Mouse (Mus musculus): ENCODE measurements at regions not wholly inside any gene's neighbourhood (a gene's known extent, or its start where the extent isn't known, plus 50 kb on each side); places are given as distances from the start of the nearest gene placed in this dataset.

- H3K9me3 ChIP-seq (ENCODE audit: control insufficient read depth, low read length): no peaks in the 10 kb centered on the region
- H3K4me3 ChIP-seq (ENCODE audit: insufficient read depth in 1 of 2, low read depth in 2 of 2, low read length in 2 of 2): no peak overlapping the region
- ATAC-seq (ENCODE audit: insufficient read depth) (no peak), DNase-seq (ENCODE audit: low read depth in 3 of 3, low spot score in 3 of 3) (no peak)
- TF ChIP-seq CTCF (IDR thresholded peaks at IDR 0.05; ENCODE audit: low read depth) (no peak), EP300 (IDR thresholded peaks at IDR 0.05; ENCODE audit: low read depth) (no peak)
- no peak overlapping the region for H3K9ac ChIP-seq (replicated peaks)
- no peaks in the 10 kb centered on the region for H3K4me1 ChIP-seq (replicated peaks; ENCODE audit: control insufficient read depth in 2 of 2, insufficient read depth in 2 of 2, low read length in 1 of 2)
- no peak overlapping the region for H3K4me2 ChIP-seq (ENCODE audit: low read depth)
- H3K36me3 ChIP-seq (replicated peaks; ENCODE audit: control insufficient read depth, insufficient read depth, low read depth): no peaks in the 10 kb centered on the region
- 70% methylated on average over 2 of the region's 2 CpGs for WGBS (ENCODE audit: insufficient replicate concordance)
- H3K27me3 ChIP-seq (ENCODE audit: control insufficient read depth, insufficient read depth, low read length): no peaks in the 10 kb centered on the region
- no peak overlapping the region for H3K27ac ChIP-seq
Observed at GRCm38 (mm10) chr10:16588833-16589232, 1134.2 kb upstream of the Cited2 start.

GRCm38 (mm10) chr10:16589399-16589798 is 1133.6 kb upstream of the Cited2 start:
- WGBS (ENCODE audit: insufficient replicate concordance): 61% methylated on average over 3 of the region's 3 CpGs
- Histone ChIP-seq H3K36me3 (replicated peaks; ENCODE audit: control insufficient read depth, insufficient read depth, low read depth) (no peaks in the 10 kb centered on the region), H3K9me3 (ENCODE audit: control insufficient read depth, low read length) (no peaks in the 10 kb centered on the region), H3K4me1 (replicated peaks; ENCODE audit: control insufficient read depth in 2 of 2, insufficient read depth in 2 of 2, low read length in 1 of 2) (no peaks in the 10 kb centered on the region), H3K27ac (no peak overlapping the region), H3K4me3 (ENCODE audit: insufficient read depth in 1 of 2, low read depth in 2 of 2, low read length in 2 of 2) (no peak overlapping the region), H3K9ac (replicated peaks) (no peak overlapping the region), H3K27me3 (ENCODE audit: control insufficient read depth, insufficient read depth, low read length) (no peaks in the 10 kb centered on the region), H3K4me2 (ENCODE audit: low read depth) (no peak overlapping the region)
- ATAC-seq (ENCODE audit: insufficient read depth) (no peak), DNase-seq (ENCODE audit: low read depth in 3 of 3, low spot score in 3 of 3) (no peak)
- TF ChIP-seq EP300 (IDR thresholded peaks at IDR 0.05; ENCODE audit: low read depth) (no peak), CTCF (IDR thresholded peaks at IDR 0.05; ENCODE audit: low read depth) (no peak)

GRCm38 (mm10) chr10:16592870-16593269 is 1130.1 kb upstream of the Cited2 start:
- TF ChIP-seq CTCF (IDR thresholded peaks at IDR 0.05; ENCODE audit: low read depth) (no peak), EP300 (IDR thresholded peaks at IDR 0.05; ENCODE audit: low read depth) (no peak)
- no peak for ATAC-seq (ENCODE audit: insufficient read depth)

GRCm38 (mm10) chr10:16600041-16600440 is 1123.0 kb upstream of the Cited2 start:
- no peaks in the 10 kb centered on the region for H3K27me3 ChIP-seq (ENCODE audit: control insufficient read depth, insufficient read depth, low read length)
- ATAC-seq (ENCODE audit: insufficient read depth): no peak
- H3K4me3 ChIP-seq (ENCODE audit: insufficient read depth in 1 of 2, low read depth in 2 of 2, low read length in 2 of 2): no peak overlapping the region
- no peak for DNase-seq (ENCODE audit: low read depth in 3 of 3, low spot score in 3 of 3)
- no peak overlapping the region for H3K4me2 ChIP-seq (ENCODE audit: low read depth)
- no peak for TF ChIP-seq EP300 (IDR thresholded peaks at IDR 0.05; ENCODE audit: low read depth)
- no peak for TF ChIP-seq CTCF (IDR thresholded peaks at IDR 0.05; ENCODE audit: low read depth)
- no peaks in the 10 kb centered on the region for H3K36me3 ChIP-seq (replicated peaks; ENCODE audit: control insufficient read depth, insufficient read depth, low read depth)
- WGBS (ENCODE audit: insufficient replicate concordance): 66% methylated on average over 1 of the region's 1 CpGs
- peaks cover 0 to 11% of the 10 kb centered on the region in 2 experiments; a peak in 3 of 4 replicates for H3K4me1 ChIP-seq (replicated peaks; ENCODE audit: control insufficient read depth in 2 of 2, insufficient read depth in 2 of 2, low read length in 1 of 2)
- no peak overlapping the region for H3K9ac ChIP-seq (replicated peaks)
- H3K9me3 ChIP-seq (ENCODE audit: control insufficient read depth, low read length): no peaks in the 10 kb centered on the region
- no peak overlapping the region for H3K27ac ChIP-seq

More at GRCm38 (mm10) chr10:16592870-16593269, 1130.1 kb upstream of the Cited2 start:
- Histone ChIP-seq H3K36me3 (replicated peaks; ENCODE audit: control insufficient read depth, insufficient read depth, low read depth) (no peaks in the 10 kb centered on the region), H3K4me1 (replicated peaks; ENCODE audit: control insufficient read depth in 2 of 2, insufficient read depth in 2 of 2, low read length in 1 of 2) (no peaks in the 10 kb centered on the region), H3K27ac (no peak overlapping the region), H3K4me3 (ENCODE audit: insufficient read depth in 1 of 2, low read depth in 2 of 2, low read length in 2 of 2) (no peak overlapping the region), H3K27me3 (ENCODE audit: control insufficient read depth, insufficient read depth, low read length) (no peaks in the 10 kb centered on the region), H3K9ac (replicated peaks) (no peak overlapping the region), H3K4me2 (ENCODE audit: low read depth) (no peak overlapping the region), H3K9me3 (ENCODE audit: control insufficient read depth, low read length) (no peaks in the 10 kb centered on the region)
- WGBS (ENCODE audit: insufficient replicate concordance): 55% methylated on average over 4 of the region's 4 CpGs
- DNase-seq (ENCODE audit: low read depth in 3 of 3, low spot score in 3 of 3): no peak

GRCm38 (mm10) chr10:16600551-16601224 is 1122.3 kb upstream of the Cited2 start:
- Histone ChIP-seq H3K9me3 (ENCODE audit: control insufficient read depth, low read length) (no peaks in the 10 kb centered on the region), H3K27ac (peak overlapping the region; percentile 34; the same call in 1 of the 2 replicates), H3K9ac (replicated peaks) (no peak overlapping the region), H3K36me3 (replicated peaks; ENCODE audit: control insufficient read depth, insufficient read depth, low read depth) (no peaks in the 10 kb centered on the region), H3K4me3 (ENCODE audit: insufficient read depth in 1 of 2, low read depth in 2 of 2, low read length in 2 of 2) (no peak overlapping the region), H3K4me2 (ENCODE audit: low read depth) (no peak overlapping the region), H3K4me1 (replicated peaks; ENCODE audit: control insufficient read depth in 2 of 2, insufficient read depth in 2 of 2, low read length in 1 of 2) (peaks cover 0 to 11% of the 10 kb centered on the region in 2 experiments; a peak in 3 of 4 replicates), H3K27me3 (ENCODE audit: control insufficient read depth, insufficient read depth, low read length) (no peaks in the 10 kb centered on the region)
- peak; percentile 57 to 65 (median 58) for DNase-seq (ENCODE audit: low read depth in 3 of 3, low spot score in 3 of 3)
- TF ChIP-seq CTCF (IDR thresholded peaks at IDR 0.05; ENCODE audit: low read depth): no peak
- peak; percentile 82 for TF ChIP-seq EP300 (IDR thresholded peaks at IDR 0.05; ENCODE audit: low read depth)
- ATAC-seq (ENCODE audit: insufficient read depth): peak; percentile 96
- WGBS (ENCODE audit: insufficient replicate concordance): 37% methylated on average over 10 of the region's 10 CpGs

Data from liver, embryonic 14.5 days (tissue).